Mouse (Mus musculus): ENCODE results near the gene Olfr718-ps1. TPM values are rescaled to one million over a fixed set of nuclear protein-coding genes. Genes with fewer than 3 reads are reported as not detected.

Gene Olfr718-ps1
- polyA plus RNA-seq, 1 experiment from 2014 or later = not detected

DNA sequence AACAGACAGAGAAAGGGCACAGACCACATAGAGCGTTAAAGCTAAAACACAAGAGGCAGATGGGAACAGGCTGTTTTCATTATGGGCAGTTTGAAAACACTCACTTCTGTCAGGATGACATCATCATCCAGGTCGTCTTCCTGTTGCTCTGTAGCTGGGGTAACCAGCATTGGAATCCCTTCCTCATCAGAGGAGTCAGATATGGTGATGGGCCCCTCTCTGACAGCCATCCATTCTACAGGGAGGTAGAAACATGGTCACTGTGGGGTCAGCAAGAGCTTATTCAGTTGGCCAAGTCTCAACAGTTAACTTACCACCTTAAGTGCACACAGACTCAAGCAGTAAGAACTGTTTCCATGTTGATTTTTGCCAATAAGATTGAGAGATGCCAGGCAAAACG, 54.5 kb downstream of the Olfr718-ps1 start:
- Histone ChIP-seq H3K4me1 (ENCODE audit: control insufficient read depth, insufficient read depth, low read length) (no peaks in the 10 kb centered on the region), H3K36me3 (ENCODE audit: control insufficient read depth, insufficient read depth, low read length) (peaks cover 48% of the 10 kb centered on the region), H3K9ac (ENCODE audit: low read length) (no peak overlapping the region), H3K27ac (ENCODE audit: low read depth, low read length) (no peak overlapping the region), H3K4me3 (ENCODE audit: low read depth, low read length) (no peak overlapping the region), H3K27me3 (replicated peaks; ENCODE audit: control insufficient read depth, insufficient read depth, low read length) (no peaks in the 10 kb centered on the region), H3K4me2 (ENCODE audit: low read length) (no peak overlapping the region), H3K9me3 (replicated peaks; ENCODE audit: control insufficient read depth, low read length) (no peaks in the 10 kb centered on the region)
- ATAC-seq = no peak
- DNase-seq (ENCODE audit: low spot score) = no peak
- 64% methylated on average over 3 of the region's 3 CpGs for WGBS

GRCm38 (mm10) chr5:143084898-143085297, 62.5 kb downstream of the Olfr718-ps1 start:
- ATAC-seq = no peak
- 68% methylated on average over 4 of the region's 4 CpGs for WGBS
- H3K36me3 ChIP-seq (ENCODE audit: control insufficient read depth, insufficient read depth, low read length) = peaks cover 80% of the 10 kb centered on the region
- H3K27me3 ChIP-seq (replicated peaks; ENCODE audit: control insufficient read depth, insufficient read depth, low read length) = no peaks in the 10 kb centered on the region
- no peak overlapping the region for H3K9ac ChIP-seq (ENCODE audit: low read length)
- H3K9me3 ChIP-seq (replicated peaks; ENCODE audit: control insufficient read depth, low read length) = no peaks in the 10 kb centered on the region
- DNase-seq (ENCODE audit: low spot score) = peak; percentile 26
- no peaks in the 10 kb centered on the region for H3K4me1 ChIP-seq (ENCODE audit: control insufficient read depth, insufficient read depth, low read length)
- H3K27ac ChIP-seq (ENCODE audit: low read depth, low read length) = no peak overlapping the region
- H3K4me2 ChIP-seq (ENCODE audit: low read length) = no peak overlapping the region
- H3K4me3 ChIP-seq (ENCODE audit: low read depth, low read length) = no peak overlapping the region

Small RNA genes lying within 50 kb of the gene (microRNA-seq; reads per million reads assigned to microRNA genes)
- not detected for gene Gm44405

Other genes with a start within 250 kb of the Olfr718-ps1 start
- 18,122 and 18,216 TPM in 2 replicates for gene Actb, start 240.8 kb downstream of the Olfr718-ps1 start, polyA plus RNA-seq (2014; fragmentation: Nextera tagmentation; extraction: Ambion mirVana)
- 477 and 560 TPM in 2 replicates for gene Fscn1, start 187.2 kb downstream of the Olfr718-ps1 start, polyA plus RNA-seq (2014; fragmentation: Nextera tagmentation; extraction: Ambion mirVana)
- 26.9 and 38.6 TPM in 2 replicates for gene Rnf216, start 34.6 kb downstream of the Olfr718-ps1 start, polyA plus RNA-seq (2014; fragmentation: Nextera tagmentation; extraction: Ambion mirVana)
- 8.4 and 9.2 TPM in 2 replicates for gene Rbak, start 33.2 kb upstream of the Olfr718-ps1 start, polyA plus RNA-seq (2014; fragmentation: Nextera tagmentation; extraction: Ambion mirVana)
- not detected in 2 replicates for gene Spdye4b, start 33.4 kb upstream of the Olfr718-ps1 start, polyA plus RNA-seq (2014; fragmentation: Nextera tagmentation; extraction: Ambion mirVana)
- gene Spdye4a, start 79.3 kb upstream of the Olfr718-ps1 start, polyA plus RNA-seq (2014; fragmentation: Nextera tagmentation; extraction: Ambion mirVana) = not detected in 2 replicates
- gene Zfp12, start 87.6 kb upstream of the Olfr718-ps1 start, polyA plus RNA-seq (2014; fragmentation: Nextera tagmentation; extraction: Ambion mirVana) = 23.1 and 26.2 TPM in 2 replicates
- 3.3 and 3.7 TPM in 2 replicates for gene Zfp316, start 122.4 kb upstream of the Olfr718-ps1 start, polyA plus RNA-seq (2014; fragmentation: Nextera tagmentation; extraction: Ambion mirVana)
- 0.07 TPM in 1 of 2 replicates, not detected in the other for gene Zfp853, start 146.0 kb upstream of the Olfr718-ps1 start, polyA plus RNA-seq (2014; fragmentation: Nextera tagmentation; extraction: Ambion mirVana)
- 32.3 and 39.3 TPM in 2 replicates for gene E130309D02Rik, start 167.8 kb upstream of the Olfr718-ps1 start, polyA plus RNA-seq (2014; fragmentation: Nextera tagmentation; extraction: Ambion mirVana)
- 68.3 and 71.5 TPM in 2 replicates for gene Zdhhc4, start 181.7 kb upstream of the Olfr718-ps1 start, polyA plus RNA-seq (2014; fragmentation: Nextera tagmentation; extraction: Ambion mirVana)
- gene Grid2ip, start 209.8 kb upstream of the Olfr718-ps1 start, polyA plus RNA-seq (2014; fragmentation: Nextera tagmentation; extraction: Ambion mirVana) = 0.18 and 0.77 TPM in 2 replicates